Mouse (Mus musculus) liver, embryonic 13.5 days (tissue): ENCODE results near the gene Wwox. TPM values are rescaled to one million over a fixed set of nuclear protein-coding genes. Genes with fewer than 3 reads are reported as not detected.

Experiments
- ATAC-seq: fragments of 200-750 bp; cut with Nextera tagmentation; 2 replicates; pipeline ENCODE4 v1.8.0; 2017; ENCODE audit warnings: low read depth, mild to moderate bottlenecking, moderate number of reproducible peaks, moderate library complexity
- DNase-seq: peaks from one replicate; pipeline ENCODE4 v3.0.0; 2022
- H3K27ac ChIP-seq: fragments of 300-500 bp; sonication (generic); 2 replicates; pipeline ENCODE4 v1.5.1; 2015; ENCODE audit warnings: moderate library complexity, mild to moderate bottlenecking, inconsistent platforms
- H3K27me3 ChIP-seq: fragments of 300-500 bp; sonication (generic); 2 replicates; pipeline ENCODE4 v1.6.1; 2015; ENCODE audit warnings: mild to moderate bottlenecking, inconsistent platforms
- H3K36me3 ChIP-seq: fragments of 300-500 bp; sonication (generic); 2 replicates; pipeline ENCODE4 v1.6.1; 2015; ENCODE audit warnings: mild to moderate bottlenecking, inconsistent platforms
- H3K4me1 ChIP-seq: fragments of 300-500 bp; sonication (generic); replicated peaks from 2 replicates; pipeline ENCODE4 v1.6.1; 2015; ENCODE audit warnings: inconsistent platforms
- H3K4me2 ChIP-seq: fragments of 300-500 bp; sonication (generic); 2 replicates; pipeline ENCODE4 v1.6.1; 2015; ENCODE audit warnings: inconsistent platforms, mild to moderate bottlenecking, moderate library complexity
- H3K4me3 ChIP-seq: fragments of 300-500 bp; sonication (generic); replicated peaks from 2 replicates; pipeline ENCODE4 v1.5.1; 2015; ENCODE audit warnings: mild to moderate bottlenecking, inconsistent platforms
- H3K9ac ChIP-seq: fragments of 300-500 bp; sonication (generic); 2 replicates; pipeline ENCODE4 v1.6.1; 2015; ENCODE audit warnings: mild to moderate bottlenecking, inconsistent platforms
- H3K9me3 ChIP-seq: fragments of 300-500 bp; sonication (generic); replicated peaks from 2 replicates; pipeline ENCODE4 v1.6.1; 2016; ENCODE audit warnings: inconsistent platforms
- WGBS: fragments of 180-500 bp; shearing (Covaris S2); methylation state at CpG from one replicate; pipeline ENCODE4 v1.1.7; 2015; ENCODE audit not compliant: insufficient replicate concordance; 5-methylcytosine and 5-hydroxymethylcytosine counted together
- polyA plus RNA-seq: library from polyadenylated mRNA; unstranded; fragments of >200 nt; fragmentation: Nextera tagmentation; extraction: Ambion mirVana; gene quantifications from 2 replicates; pipeline ENCODE4 v1.2.1, GENCODE M21; 2015

Wwox gene
- polyA plus RNA-seq, 1 experiment from 2014 or later = 4.0 TPM

- DNase-seq (no peak), ATAC-seq (no peak)
- no peak overlapping the region for H3K9ac ChIP-seq
- H3K4me2 ChIP-seq = no peak overlapping the region
- no peak overlapping the region for H3K27ac ChIP-seq
- H3K36me3 ChIP-seq = no peaks in the 10 kb centered on the region
- no peaks in the 10 kb centered on the region for H3K9me3 ChIP-seq
- WGBS = 51% methylated on average over 9 of the region's 9 CpGs
- H3K4me1 ChIP-seq = no peaks in the 10 kb centered on the region; the same call in 1 of the 2 replicates
- H3K27me3 ChIP-seq = no peaks in the 10 kb centered on the region
- no peak overlapping the region for H3K4me3 ChIP-seq
These were observed 704.3 kb downstream of the Wwox start for GRCm38 (mm10) chr8:115143530-115144320.

- Histone ChIP-seq H3K4me2 (no peak overlapping the region), H3K4me1 (peaks cover 24% of the 10 kb centered on the region), H3K27me3 (no peaks in the 10 kb centered on the region), H3K27ac (no peak overlapping the region), H3K36me3 (no peaks in the 10 kb centered on the region), H3K9me3 (no peaks in the 10 kb centered on the region), H3K4me3 (no peak overlapping the region), H3K9ac (no peak overlapping the region)
- 60% methylated on average over 9 of the region's 9 CpGs for WGBS
- DNase-seq = no peak
- ATAC-seq = no peak
These were observed 707.6 kb downstream of the Wwox start for GRCm38 (mm10) chr8:115147006-115147405.

GRCm38 (mm10) chr8:115150446-115151109 lies 711.1 kb downstream of the Wwox start:
- Histone ChIP-seq H3K27me3 (no peaks in the 10 kb centered on the region), H3K4me3 (no peak overlapping the region), H3K4me1 (peaks cover 26% of the 10 kb centered on the region), H3K9me3 (no peaks in the 10 kb centered on the region), H3K9ac (no peak overlapping the region), H3K27ac (no peak overlapping the region), H3K36me3 (no peaks in the 10 kb centered on the region), H3K4me2 (peak overlapping the region; percentile 36)
- peak; percentile 91 for ATAC-seq
- WGBS = 44% methylated on average over 24 of the region's 24 CpGs
- DNase-seq = peak; percentile 53

GRCm38 (mm10) chr8:115151416-115151815 lies 712.0 kb downstream of the Wwox start:
- Histone ChIP-seq H3K36me3 (no peaks in the 10 kb centered on the region), H3K9ac (no peak overlapping the region), H3K4me3 (no peak overlapping the region), H3K9me3 (no peaks in the 10 kb centered on the region), H3K4me1 (peaks cover 26% of the 10 kb centered on the region), H3K27me3 (no peaks in the 10 kb centered on the region), H3K4me2 (no peak overlapping the region), H3K27ac (no peak overlapping the region)
- DNase-seq (no peak), ATAC-seq (peak; percentile 37; the same call in 1 of the 2 replicates)
- 8% methylated on average over 6 of the region's 6 CpGs for WGBS

GRCm38 (mm10) chr8:115154096-115154495 lies 714.6 kb downstream of the Wwox start:
- no peaks in the 10 kb centered on the region for H3K9me3 ChIP-seq
- 53% methylated on average over 10 of the region's 10 CpGs for WGBS
- ATAC-seq (no peak), DNase-seq (no peak)
- H3K36me3 ChIP-seq = no peaks in the 10 kb centered on the region
- no peak overlapping the region for H3K4me3 ChIP-seq
- no peak overlapping the region for H3K27ac ChIP-seq
- no peak overlapping the region for H3K4me2 ChIP-seq
- peaks cover 14% of the 10 kb centered on the region for H3K27me3 ChIP-seq
- peaks cover 28% of the 10 kb centered on the region for H3K4me1 ChIP-seq
- H3K9ac ChIP-seq = no peak overlapping the region

GRCm38 (mm10) chr8:115156142-115156541 lies 716.7 kb downstream of the Wwox start:
- Histone ChIP-seq H3K27ac (no peak overlapping the region), H3K36me3 (no peaks in the 10 kb centered on the region), H3K9ac (no peak overlapping the region), H3K9me3 (no peaks in the 10 kb centered on the region), H3K27me3 (peaks cover 23% of the 10 kb centered on the region), H3K4me3 (no peak overlapping the region), H3K4me2 (no peak overlapping the region), H3K4me1 (peaks cover 17% of the 10 kb centered on the region)
- 48% methylated on average over 8 of the region's 8 CpGs for WGBS
- DNase-seq (no peak), ATAC-seq (no peak)

GRCm38 (mm10) chr8:115157977-115158720 lies 718.7 kb downstream of the Wwox start:
- no peak overlapping the region for H3K27ac ChIP-seq
- no peak overlapping the region for H3K9ac ChIP-seq
- 60% methylated on average over 12 of the region's 12 CpGs for WGBS
- no peak for DNase-seq
- H3K27me3 ChIP-seq = peaks cover 29% of the 10 kb centered on the region
- no peak overlapping the region for H3K4me3 ChIP-seq
- H3K36me3 ChIP-seq = no peaks in the 10 kb centered on the region
- no peak for ATAC-seq
- H3K4me2 ChIP-seq = no peak overlapping the region
- H3K4me1 ChIP-seq = peaks cover 6% of the 10 kb centered on the region; the same call in 1 of the 2 replicates
- no peaks in the 10 kb centered on the region for H3K9me3 ChIP-seq

GRCm38 (mm10) chr8:115158721-115159111 lies 719.3 kb downstream of the Wwox start:
- DNase-seq (no peak), ATAC-seq (no peak)
- H3K27ac ChIP-seq = no peak overlapping the region
- 0 out of 2 replicates have a peak overlapping the region, but pooled peaks have one; percentile 45 for H3K4me3 ChIP-seq
- H3K4me2 ChIP-seq = peak overlapping the region; percentile 60
- H3K9ac ChIP-seq = no peak overlapping the region
- H3K36me3 ChIP-seq = no peaks in the 10 kb centered on the region
- peaks cover 31% of the 10 kb centered on the region for H3K27me3 ChIP-seq
- 20% methylated on average over 8 of the region's 8 CpGs for WGBS
- H3K4me1 ChIP-seq = peaks cover 6% of the 10 kb centered on the region; the same call in 1 of the 2 replicates
- no peaks in the 10 kb centered on the region for H3K9me3 ChIP-seq

- Histone ChIP-seq H3K9ac (no peak overlapping the region), H3K36me3 (no peaks in the 10 kb centered on the region), H3K27ac (no peak overlapping the region), H3K4me3 (peak overlapping the region; percentile 45), H3K27me3 (peaks cover 35% of the 10 kb centered on the region), H3K4me2 (peak overlapping the region; percentile 60), H3K9me3 (no peaks in the 10 kb centered on the region), H3K4me1 (peaks cover 6% of the 10 kb centered on the region; the same call in 1 of the 2 replicates)
- WGBS = 11% methylated on average over 18 of the region's 18 CpGs
- DNase-seq (no peak), ATAC-seq (no peak)
These were observed 719.8 kb downstream of the Wwox start for GRCm38 (mm10) chr8:115159208-115159607.

- DNase-seq (no peak), ATAC-seq (no peak)
- Histone ChIP-seq H3K4me1 (peaks cover 6% of the 10 kb centered on the region; the same call in 1 of the 2 replicates), H3K27me3 (peaks cover 39% of the 10 kb centered on the region), H3K36me3 (no peaks in the 10 kb centered on the region), H3K27ac (no peak overlapping the region), H3K4me3 (peak overlapping the region; percentile 45), H3K4me2 (peak overlapping the region; percentile 60), H3K9ac (no peak overlapping the region; the same call in 1 of the 2 replicates), H3K9me3 (no peaks in the 10 kb centered on the region)
- 8% methylated on average over 22 of the region's 22 CpGs for WGBS
These were observed 720.4 kb downstream of the Wwox start for GRCm38 (mm10) chr8:115159711-115160374.

GRCm38 (mm10) chr8:115160407-115160806 lies 721.0 kb downstream of the Wwox start:
- ATAC-seq = no peak
- H3K9me3 ChIP-seq = no peaks in the 10 kb centered on the region
- WGBS = 61% methylated on average over 5 of the region's 5 CpGs
- DNase-seq = no peak
- no peaks in the 10 kb centered on the region for H3K36me3 ChIP-seq
- no peak overlapping the region for H3K9ac ChIP-seq
- H3K4me1 ChIP-seq = peaks cover 6% of the 10 kb centered on the region; the same call in 1 of the 2 replicates
- H3K4me3 ChIP-seq = no peak overlapping the region
- H3K27ac ChIP-seq = no peak overlapping the region
- H3K4me2 ChIP-seq = peak overlapping the region; percentile 60
- H3K27me3 ChIP-seq = peaks cover 39% of the 10 kb centered on the region
